Mouse (Mus musculus) c-Kit-positive CD71-positive TER-119-positive erythroid progenitor cells, embryonic 14.5 days (primary cell): ENCODE data around the gene Zfp398.
"Not testable (repeated sequence)": the region's sequence is repeated elsewhere in the genome, so short reads cannot be mapped to it uniquely, and the experiment has no call there.

ENCODE experiments used
- DNase-seq: peaks from one replicate; pipeline ENCODE4 v3.0.0-alpha.2; 2013; ENCODE audit warnings: low spot score

The Zfp398 gene

DNA sequence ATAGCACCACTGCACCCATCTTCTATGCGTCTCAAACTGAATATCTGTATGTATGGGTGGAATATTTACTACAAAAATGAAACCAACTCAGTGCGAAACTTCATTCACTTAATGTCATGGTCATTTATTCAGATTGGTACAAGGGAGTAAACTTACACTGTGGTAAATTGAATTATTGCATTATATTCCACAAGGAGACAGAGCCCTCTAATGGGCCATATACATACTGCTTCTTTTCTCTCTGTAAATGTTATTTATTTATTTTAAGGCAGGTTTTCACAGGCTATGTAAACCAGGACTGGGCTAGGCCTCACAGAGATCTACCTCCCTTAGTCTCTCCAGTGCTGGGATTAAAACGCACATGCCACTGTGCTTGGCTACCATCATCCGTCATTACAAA is 8.0 kb upstream of the Zfp398 start:
- DNase-seq = no peak

DNA sequence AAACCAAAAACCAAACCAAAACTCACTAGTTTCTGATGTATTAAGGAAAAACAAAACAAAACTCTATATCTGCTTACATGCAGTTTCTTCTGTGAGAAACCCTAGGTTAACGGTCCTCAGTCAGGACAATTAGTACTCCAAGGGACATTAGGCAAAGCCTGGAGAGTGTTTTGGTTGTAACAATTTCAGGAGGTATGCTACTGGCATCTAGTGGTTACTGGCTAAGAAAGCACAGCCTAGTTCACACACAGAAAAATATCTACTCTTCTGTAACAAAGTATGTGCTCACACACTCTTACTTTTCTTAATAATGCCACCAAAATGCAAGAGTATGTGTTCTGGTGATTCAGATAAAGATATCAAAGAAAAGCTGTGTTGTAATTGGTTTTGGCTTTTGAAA is 6.5 kb upstream of the Zfp398 start:
- no peak for DNase-seq

DNA sequence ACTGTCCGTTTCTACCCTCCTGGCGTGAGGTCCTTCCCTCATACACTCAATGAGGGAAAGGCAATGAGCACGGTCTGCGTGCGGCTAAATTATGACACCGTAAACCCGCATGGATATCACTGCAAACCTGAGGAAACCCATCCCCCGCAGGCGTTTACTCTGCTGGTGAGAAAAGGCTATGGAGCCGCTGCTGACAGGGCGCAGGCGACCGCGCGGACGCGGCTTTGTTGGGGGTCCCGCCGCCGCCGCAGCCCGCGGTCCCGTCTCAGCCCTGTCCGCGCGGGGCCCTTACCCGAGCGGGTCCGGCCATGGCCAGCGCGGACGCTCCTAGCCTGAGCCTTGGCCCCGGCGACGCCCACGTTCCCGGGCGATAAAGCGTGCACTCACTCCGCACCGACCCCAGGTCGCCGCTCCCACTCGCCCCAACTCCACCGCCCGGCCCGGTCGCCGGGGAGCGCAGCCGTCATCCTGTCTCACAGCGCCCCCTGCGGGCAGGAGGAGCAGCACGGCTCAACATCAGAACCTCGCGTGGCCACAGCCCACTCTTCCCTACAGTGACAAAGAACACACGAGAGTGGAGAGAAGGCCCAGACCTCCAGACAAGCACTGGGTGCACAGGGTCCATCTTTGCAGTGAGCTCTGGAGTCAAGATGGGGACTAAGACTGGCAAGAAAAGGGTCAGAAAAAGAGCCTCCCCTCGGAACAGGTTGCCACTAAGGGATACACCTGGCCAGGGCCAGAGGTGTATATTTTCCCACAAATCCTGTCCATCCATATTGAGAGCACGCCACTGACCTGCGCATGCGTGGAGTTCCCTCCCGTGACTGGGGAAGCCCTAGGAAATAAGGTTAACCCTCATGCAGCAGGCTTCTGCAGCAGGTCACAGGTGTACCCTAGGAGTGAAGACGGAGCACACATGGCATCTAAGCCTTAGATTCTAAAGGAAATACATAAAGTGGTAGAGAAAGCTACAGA is 5.1 kb upstream of the Zfp398 start, which contains the start of gene Zfp786:
Zfp786 (minus strand) TSS at position 764 of the 975 bp plus-strand sequence.
- DNase-seq = peak; percentile 83

DNA sequence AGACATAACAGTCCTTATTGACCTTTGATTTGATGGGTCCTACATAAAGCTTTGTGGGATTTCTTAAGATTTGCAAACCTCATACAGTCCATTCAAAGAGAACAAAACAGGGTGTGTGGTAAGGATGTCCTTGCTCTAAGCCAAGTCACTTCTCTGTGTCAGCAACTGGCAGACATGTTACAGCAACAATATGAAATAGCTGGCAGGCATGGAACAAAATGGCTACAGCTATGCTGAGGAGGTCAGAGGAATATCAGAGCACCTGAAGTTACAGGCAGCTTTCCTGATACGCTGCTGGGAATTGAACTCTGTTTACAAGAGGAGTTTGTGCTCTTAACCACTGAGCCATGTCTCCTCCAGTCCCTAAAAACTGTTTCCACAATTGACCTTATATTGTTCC is 3.2 kb upstream of the Zfp398 start:
- DNase-seq = no peak

DNA sequence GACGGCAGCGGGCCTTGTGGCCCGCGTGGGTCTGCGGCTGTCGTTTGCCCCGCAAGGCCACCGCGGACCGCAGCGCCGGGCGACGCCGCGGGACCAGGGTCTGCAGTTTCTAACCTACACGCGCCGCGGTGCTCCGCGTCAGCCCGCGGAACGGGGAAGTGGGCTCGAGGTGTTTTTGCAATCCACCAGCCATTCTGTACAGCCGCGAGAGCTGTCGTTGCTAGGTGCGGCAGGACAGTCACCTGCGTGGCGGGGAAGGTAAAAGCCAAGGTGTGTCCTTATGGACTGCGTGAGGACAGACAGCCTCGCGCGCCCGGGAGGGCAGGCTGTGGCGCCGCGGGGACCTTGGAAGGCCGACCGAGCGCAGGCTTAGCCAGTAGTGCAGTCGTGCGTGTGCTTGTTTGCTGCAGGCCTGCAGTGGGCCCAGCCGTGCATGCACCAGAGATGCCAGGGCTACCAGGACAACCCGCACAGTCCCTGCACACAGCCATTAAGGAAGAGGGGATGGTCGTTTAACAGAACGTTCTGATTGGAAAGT is 592 bp downstream of the Zfp398 start:
- DNase-seq = no peak

DNA sequence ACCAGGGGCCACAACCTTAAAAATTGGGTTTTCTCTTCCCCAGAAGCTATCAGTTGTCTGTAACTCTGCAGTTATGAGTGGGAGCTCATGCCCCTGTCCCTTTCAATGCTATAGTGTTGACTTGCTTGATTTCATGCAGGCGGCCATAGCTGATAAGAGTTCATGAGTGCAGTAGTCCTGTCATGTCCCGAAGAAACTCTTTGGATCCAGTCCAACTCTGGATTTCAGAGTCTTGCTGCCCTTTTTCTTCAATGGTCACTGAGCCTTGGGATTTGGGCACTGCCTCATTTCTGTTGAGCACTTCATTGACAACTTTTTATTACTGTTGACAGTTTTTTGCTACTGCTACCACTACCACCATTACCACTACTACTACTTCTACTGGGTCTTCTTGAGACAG is 2.2 kb downstream of the Zfp398 start:
- DNase-seq = no peak

DNA sequence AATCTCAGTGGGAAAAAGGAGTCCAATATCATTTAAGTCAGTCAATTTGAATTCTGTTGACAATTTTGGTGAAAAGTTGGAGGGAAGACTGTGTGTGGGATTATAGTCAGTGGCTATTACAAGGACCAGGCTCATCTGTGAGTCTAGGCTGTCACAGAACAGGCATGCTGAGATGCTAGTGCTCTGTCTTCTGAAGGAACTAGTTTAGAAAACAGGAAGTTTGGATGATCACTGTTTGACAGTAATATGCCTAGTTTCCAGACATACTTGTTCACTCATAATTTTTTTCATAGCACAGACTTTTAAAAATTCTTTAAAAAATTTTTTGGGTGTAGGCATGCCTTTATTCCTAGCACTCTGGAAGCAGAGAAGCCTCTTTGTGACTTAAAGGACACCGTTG is 5.6 kb downstream of the Zfp398 start:
- DNase-seq = no peak

DNA sequence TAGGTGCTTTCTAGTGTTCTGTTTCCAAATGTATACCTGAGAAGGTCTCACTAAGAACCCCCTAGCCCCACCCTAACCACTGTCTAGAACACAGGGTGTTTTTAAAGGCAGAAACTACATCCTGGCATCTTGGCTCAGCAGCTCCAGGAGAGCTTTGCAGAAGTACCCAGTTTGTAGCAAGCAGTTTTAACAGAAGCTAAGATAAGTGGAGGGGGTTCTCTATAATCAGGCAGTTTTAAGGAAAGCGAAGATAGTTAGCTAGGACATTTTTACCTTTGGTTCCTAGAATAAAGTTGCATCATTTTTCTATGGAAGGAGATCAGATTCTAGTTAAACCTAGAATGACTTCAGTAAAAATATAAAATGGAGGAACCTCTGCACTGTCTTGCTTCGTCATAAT is 6.4 kb downstream of the Zfp398 start:
- DNase-seq = no peak

DNA sequence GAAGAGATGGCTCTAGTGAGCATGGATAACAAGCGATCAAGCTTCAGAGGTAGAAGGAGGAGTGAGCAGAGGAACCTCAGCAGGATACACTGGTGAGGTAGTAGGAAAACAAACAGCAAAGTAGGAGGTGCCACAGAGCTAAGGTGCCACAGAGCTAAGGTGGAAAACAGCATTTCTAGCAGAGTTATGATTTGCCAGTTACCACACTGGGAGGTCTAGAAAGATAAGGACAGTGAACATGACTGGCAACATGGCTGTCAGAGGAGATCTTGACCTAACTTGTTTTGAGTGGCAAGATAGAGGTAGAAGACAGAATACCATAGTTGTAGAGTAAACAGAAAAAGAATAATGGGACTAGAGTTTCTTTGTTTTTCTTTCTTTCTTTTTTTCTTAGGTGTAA is 6.9 kb downstream of the Zfp398 start:
- DNase-seq = no peak

DNA sequence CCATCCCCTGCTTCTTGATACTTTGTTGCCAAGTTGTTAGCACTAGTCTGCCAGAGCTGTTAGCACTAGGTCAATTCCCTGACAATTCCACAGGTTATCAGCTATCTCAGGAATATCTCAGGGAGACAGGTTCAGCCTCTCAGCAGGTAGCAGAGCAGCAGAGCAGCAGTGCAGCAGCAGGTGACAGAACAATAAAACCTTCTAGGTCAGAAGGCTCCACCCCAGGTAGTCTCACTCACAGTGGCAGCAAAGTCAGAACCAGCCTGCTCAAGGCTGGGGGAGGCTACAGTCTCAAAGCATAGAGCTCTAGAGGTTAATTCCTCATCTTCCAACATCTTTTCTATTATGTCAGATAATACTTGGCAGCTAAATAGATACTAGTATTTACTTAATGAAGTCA is 10.3 kb downstream of the Zfp398 start:
- DNase-seq = no peak

DNA sequence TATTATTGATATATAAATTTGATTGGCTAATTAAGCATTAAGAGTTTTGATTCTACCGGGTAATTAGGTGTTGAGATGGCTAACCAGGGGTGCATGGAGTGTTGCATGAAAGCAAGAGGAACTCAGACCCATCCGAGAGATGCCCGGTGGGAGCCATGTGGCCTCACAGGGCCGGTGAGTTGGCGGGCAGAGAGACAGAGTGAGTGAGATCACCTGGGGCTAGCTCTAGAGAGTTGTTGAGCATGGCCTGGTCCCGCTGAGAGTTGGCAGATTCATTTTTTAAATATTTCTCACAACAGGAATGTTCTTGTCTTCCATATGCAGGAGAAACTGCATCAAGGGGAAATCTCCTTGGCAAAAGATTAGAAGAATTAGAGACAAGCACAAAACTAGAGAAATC is 21.8 kb downstream of the Zfp398 start:
- no peak for DNase-seq

DNA sequence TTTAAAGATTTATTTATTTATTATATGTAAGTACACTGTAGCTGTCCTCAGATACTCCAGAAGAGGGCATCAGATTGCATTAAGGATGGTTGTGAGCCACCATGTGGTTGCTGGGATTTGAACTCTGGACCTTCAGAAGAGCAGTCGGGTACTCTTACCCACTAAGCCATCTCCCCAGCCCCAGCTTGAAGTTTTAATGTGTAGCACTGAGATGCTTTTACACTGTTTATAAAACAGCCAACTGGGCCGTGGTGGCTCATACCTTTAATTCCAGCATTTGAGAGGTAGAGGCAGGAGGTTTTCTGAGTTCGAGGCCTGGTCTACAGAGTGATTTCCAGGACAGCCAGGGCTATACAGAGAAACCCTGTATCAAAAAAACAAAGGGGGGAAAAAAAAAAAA is 22.3 kb downstream of the Zfp398 start:
- DNase-seq = not testable (repeated sequence)

DNA sequence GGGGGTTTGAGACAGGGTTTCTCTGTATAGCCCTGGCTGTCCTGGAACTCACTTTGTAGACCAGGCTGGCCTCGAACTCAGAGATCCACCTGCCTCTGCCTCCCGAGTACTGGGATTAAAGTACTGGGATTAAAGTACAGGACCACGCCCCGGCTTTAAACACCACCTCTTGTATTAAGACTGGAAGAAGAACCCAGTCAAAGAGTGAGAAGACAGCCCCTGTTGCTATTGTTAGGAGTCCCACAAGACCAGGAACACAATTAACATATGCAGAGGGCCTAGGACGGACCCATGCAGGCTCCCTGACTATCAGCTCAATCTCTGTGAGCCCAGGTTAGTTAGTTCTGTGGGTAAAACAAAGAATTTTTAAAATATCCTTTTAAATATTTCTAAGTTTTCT is 36.8 kb downstream of the Zfp398 start:
- no peak for DNase-seq

DNA sequence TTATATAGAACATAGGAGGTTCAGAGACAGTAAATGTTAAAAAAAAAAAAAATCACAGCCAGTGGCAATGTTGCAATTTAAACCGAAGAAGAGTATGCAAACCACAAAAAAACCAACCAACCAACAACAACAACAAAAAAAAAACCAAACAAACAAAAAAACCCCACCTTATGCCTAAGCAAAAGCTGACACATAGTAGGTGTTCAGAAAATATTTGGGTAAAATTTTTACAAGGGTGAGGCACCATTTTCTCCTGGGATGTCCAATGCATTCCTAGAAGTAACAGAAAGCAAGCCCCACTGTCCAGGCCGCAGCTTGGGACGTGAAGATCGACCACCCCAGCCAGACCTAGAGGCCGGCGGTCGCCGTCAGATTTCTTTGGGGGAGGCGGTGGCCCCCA is 41.6 kb downstream of the Zfp398 start, which contains the start of gene Zfp282:
Zfp282 (plus strand) TSS at position 147 of the 400 bp plus-strand sequence.
- DNase-seq = no peak

DNA sequence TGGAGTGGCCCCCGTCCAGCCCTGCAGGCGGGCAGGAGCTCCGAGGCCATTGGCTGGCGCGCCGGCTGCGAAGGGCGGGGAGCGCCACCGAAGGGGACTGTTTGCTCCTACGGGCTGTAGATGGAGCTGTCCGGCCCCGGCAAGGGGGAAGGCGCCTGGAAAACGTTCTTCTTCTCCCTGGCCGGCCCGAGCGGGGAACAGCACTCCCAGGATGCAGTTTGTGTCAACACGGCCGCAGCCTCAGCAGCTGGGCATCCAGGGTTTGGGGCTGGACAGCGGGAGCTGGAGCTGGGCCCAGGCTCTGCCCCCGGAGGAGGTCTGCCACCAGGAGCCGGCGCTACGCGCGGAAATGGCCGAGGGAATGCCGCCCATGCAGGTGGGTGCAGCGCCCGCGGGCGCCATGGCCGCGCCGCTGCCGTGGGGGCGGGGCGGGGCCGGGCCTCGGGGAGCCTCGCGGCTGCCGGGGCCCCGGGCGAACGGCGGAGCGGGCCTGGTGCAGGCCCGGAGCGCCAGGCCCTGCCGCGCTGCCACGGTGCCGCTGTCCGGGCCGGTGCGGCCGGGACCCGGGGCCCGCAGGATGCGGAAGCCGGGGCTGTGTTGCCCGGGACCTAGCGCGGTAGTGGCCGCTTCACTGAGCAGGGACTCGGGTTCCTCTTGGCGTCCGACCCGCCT is 42.1 kb downstream of the Zfp398 start:
- DNase-seq = peak; percentile 75

DNA sequence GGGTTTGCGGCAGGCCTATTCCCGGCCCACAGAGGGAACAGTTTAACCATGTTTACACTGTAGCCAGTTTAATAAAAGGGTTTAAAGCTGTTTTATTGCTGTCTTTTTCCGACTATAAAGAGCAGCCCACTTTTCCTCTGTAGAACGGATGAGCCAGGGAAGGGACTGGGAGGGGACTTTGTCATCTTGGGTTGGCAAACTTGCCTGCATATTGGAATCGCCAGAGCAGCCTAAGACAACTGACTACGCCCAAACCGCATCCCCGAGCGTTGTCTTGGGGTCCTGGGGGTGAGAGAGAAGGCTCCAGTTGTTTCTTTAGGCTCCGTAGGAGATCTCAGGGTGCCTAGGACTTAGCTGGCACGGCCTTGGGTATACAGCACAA is 42.7 kb downstream of the Zfp398 start:
- DNase-seq = peak; percentile 37

DNA sequence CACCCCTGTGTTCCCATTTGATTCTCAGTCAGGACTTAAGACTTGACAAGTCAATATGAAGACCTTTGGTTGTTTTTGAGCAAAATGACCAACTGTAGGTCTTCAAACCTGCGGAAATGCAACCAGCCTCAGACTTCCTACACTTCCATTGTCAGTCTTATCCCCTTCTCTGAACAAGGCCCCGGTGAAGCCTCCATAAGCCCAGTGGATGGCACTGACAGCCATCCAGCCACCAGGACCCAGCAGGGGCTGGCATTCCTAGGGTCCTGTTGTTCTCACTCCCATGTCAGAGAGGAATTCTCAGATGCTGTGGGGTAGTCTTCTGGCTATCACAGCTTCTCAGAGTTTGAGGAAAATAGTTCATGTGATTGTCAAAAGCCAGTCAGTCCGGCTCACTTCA is 43.1 kb downstream of the Zfp398 start:
- no peak for DNase-seq

DNA sequence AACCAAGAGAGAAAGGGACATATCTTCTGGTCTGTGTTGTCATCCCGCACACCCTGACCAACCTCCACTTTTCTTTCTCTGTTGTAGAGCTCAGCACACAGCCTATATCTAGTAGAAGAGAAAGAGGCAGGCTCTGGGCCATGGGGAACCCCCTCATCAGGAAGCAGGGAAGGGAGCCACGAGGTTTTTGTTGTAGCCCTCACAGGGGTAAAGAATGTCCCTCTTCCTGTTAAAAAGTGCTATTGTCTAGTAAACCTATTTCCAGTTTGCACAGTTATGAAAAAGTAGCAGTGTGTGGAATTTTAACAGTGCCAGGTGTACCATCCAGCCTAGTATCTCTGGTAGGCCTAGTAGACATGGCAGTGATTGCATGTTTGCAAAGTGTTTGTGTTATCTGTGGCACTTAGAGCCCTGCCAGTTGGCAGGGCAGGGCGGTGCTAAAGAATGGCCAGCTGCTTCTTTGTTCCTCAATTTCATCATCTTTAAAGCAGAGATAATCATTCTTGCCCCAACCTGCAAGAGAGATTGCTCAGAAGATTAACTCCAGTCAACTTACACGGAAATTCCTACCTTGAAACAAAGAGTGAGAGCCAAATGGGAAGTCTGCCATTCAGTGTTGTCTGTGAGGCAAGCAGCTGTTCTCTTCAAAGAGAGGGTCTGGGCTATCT is 43.7 kb downstream of the Zfp398 start:
- DNase-seq = no peak

DNA sequence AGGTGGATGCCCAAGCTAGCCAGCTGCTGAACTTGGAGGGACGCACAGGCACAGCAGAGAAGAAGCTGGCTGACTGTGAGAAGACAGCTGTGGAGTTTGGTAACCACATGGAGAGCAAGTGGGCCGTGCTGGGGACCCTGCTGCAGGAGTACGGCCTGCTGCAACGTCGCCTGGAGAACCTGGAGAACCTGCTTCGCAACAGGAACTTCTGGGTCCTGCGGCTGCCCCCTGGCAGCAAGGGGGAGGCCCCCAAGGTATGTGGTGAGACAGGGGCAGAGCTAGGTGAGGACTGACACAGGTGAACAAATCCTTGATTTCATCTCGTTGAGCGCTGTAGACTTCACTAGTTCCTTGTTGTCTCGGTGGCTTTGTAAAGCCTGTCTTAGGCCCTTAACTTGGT is 44.7 kb downstream of the Zfp398 start:
- DNase-seq = no peak

DNA sequence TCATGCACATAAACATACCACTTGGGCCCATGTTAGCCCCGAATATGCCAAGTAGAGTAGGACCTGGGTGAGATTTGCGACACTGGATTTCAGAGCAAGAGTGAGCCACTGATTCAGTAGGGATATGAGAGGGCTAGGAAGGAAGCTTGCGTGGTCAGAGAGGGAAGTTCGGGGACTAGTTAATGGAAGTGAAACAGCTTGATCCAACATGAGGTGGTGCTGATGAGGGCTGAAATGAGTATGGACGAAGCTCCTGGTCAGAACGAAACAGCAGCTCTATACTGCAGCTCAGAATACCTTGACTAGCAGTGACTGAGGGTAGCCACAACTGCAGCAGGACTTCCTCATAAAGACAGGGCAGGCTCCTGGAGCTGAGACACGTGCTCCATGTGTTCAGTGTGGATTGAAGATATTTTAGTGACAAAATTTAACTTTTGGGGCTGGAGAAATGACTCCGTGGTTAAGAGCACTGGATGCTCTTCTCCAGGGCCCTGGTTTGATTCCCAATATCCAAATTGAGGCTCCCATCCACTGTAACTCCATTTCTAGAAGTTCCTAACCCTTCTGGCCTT is 53.4 kb downstream of the Zfp398 start:
- no peak for DNase-seq

DNA sequence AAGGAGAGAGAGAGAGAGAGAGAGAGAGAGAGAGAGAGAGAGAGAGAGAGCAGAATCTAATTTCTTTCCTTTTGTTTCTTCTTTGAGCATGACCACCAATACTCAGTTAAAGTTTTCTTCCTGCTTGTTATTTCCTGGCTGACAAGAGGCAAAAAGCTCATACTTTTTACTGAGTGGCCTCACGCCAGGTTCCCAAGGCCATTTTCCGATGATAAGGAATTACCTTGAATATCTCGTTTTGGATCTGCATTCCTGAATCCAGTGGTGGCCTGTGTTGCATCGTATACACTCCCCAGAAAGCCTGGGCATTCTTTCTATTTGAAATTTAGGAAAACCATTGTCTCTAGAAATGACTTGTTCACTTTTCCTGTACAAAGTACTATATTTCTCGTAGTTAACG is 64.0 kb downstream of the Zfp398 start:
- no peak for DNase-seq

DNA sequence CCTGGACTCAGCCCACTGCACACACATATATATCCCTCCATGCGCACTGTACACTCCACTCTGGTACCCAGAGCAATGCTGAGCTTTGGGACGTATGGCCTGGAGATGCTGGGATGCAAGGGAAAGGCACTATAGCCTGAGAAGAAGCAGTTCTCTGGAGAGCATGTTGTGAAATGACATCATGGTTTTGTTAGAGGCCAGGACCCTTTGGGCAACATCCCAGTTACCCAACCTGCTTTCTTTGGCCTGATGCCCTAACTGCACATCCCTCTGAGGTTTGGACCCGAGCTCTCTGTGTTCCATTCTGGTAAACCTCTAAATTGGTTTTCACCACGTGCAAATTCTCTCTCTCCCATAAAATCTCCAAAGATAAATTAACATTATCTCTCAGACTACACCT is 68.1 kb downstream of the Zfp398 start:
- DNase-seq = no peak
